Mouse (Mus musculus): ENCODE data around the gene Tspan10.
A peak's percentile ranks its signal among the peaks of the same experiment; 100 is the strongest.

Gene Tspan10

DNA sequence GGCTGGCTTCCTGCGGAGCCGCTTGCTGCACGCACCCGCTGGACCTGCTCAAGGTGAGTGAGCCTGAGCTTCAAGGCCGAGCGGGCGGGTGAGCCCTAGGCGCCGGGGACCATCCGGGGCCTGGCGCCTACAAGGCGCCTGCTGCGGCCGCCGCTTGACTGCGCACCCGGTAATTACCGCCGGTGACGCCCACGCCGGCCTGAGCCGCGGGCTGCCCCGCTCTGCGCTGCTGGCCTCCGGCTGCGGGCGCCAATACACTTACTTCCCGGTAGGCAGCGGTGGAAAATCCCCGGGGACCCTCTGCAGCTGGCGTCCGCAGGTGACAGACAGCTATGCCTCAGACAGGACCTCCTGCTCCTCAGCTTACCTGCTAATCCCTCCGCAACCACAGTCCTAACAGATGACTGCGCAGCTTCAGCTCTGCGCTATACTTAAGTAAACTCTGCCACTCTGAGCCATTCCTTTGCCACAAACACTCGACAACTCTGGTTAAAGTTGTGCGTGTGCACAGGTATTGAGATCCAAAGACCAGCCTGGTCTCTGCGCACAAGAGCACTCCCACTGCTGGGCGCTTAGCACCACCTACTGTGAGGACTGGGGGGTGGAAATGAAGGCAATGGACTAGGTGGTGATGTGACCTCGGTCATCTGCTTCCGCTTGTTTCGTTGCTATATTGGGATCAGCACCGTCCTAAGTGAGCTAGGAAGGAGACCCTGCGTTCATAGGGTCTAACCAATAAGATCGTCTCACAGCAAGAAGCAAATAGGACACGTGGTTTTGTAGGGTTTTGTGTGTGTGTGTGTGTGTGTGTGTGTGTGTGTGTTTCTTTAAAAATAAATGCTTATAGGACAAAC, 49.8 kb downstream of the Tspan10 start:
- DNase-seq (ENCODE audit: low read depth, low spot score): peak; percentile 74

- no peak for DNase-seq (ENCODE audit: low read depth, low spot score)
These were observed 50.4 kb downstream of the Tspan10 start for GRCm38 (mm10) chr11:120492878-120493203.

- no peak for DNase-seq (ENCODE audit: low read depth, low spot score)
These were observed 50.9 kb downstream of the Tspan10 start for GRCm38 (mm10) chr11:120493351-120493750.

- DNase-seq (ENCODE audit: low read depth, low spot score): no peak
These were observed 51.5 kb downstream of the Tspan10 start for GRCm38 (mm10) chr11:120493911-120494310.
